In genomic region chr19:10013348-10013747, GRCm38 (mm10) we compare ENCODE assay signal across 9 mouse cellular contexts. TPM values are rescaled to one million over a fixed set of nuclear protein-coding genes. Genes with fewer than 3 reads are reported as not detected.
DNase-seq lines count a peak whose midpoint lies in the region; ATAC-seq and TF ChIP-seq lines count a peak whose summit lies in the region.
"Had no signal": no experiment of that assay in that cellular context is flagged by ENCODE, and none has a peak within 500 bp of the region (broad histone marks: within the 10 kb centered on the region; RNA-seq: fewer than 3 reads in every experiment).

No protein-coding gene starts in this region.

- H3K4me1 ChIP-seq in kidney, embryonic 15.5 days = peaks cover 41% of the 10 kb centered on the region
- no peaks in the 10 kb centered on the region; the same call in 1 of the 2 replicates for H3K4me1 ChIP-seq in bone marrow, adult 2 months (ENCODE audit: control insufficient read depth, insufficient read depth, low read length)
- peaks cover 33% of the 10 kb centered on the region for H3K4me1 ChIP-seq in heart, embryonic 15.5 days (replicated peaks)
- 0 out of 2 replicates have a peak, but pooled peaks cover 3% of the 10 kb centered on the region for H3K4me1 ChIP-seq in neural tube, embryonic 11.5 days (ENCODE audit: control insufficient read depth, insufficient read depth, low read length)

- H3K9me3 ChIP-seq in kidney, embryonic 15.5 days (replicated peaks) = no peaks in the 10 kb centered on the region
- no peaks in the 10 kb centered on the region for H3K9me3 ChIP-seq in heart, embryonic 15.5 days (replicated peaks)
- no peaks in the 10 kb centered on the region for H3K9me3 ChIP-seq in neural tube, embryonic 11.5 days (ENCODE audit: control insufficient read depth, low read length)

- no peak overlapping the region for H3K4me3 ChIP-seq in kidney, embryonic 15.5 days (replicated peaks)
- no peak overlapping the region for H3K4me3 ChIP-seq in bone marrow, adult 2 months (replicated peaks; ENCODE audit: control insufficient read depth, low read depth, low read length)
- H3K4me3 ChIP-seq in heart, embryonic 15.5 days = no peak overlapping the region
- H3K4me3 ChIP-seq in neural tube, embryonic 11.5 days (ENCODE audit: low read depth, low read length) = no peak overlapping the region
- H3K4me3 ChIP-seq in layer of hippocampus, adult 2 months = no peak overlapping the region

- no peak for DNase-seq in kidney, postnatal 36 days
- no peak for DNase-seq in neural tube, embryonic 11.5 days (ENCODE audit: low spot score)
- DNase-seq in adrenal gland, adult 18-20 months (ENCODE audit: low spot score in 2 of 2) = no peak
- DNase-seq in layer of hippocampus, adult 2 months (ENCODE audit: low spot score in 2 of 2) = no peak
- DNase-seq in cerebellum, adult 9-10 months = no peak
- DNase-seq: right cerebral cortex, adult 18-20 months had no signal

- H3K9ac ChIP-seq in kidney, embryonic 15.5 days = no peak overlapping the region
- H3K9ac ChIP-seq in heart, embryonic 15.5 days = no peak overlapping the region
- no peak overlapping the region for H3K9ac ChIP-seq in neural tube, embryonic 11.5 days (ENCODE audit: low read length)

- WGBS in kidney, embryonic 15.5 days = 21% methylated on average over 3 of the region's 3 CpGs
- WGBS in bone marrow, adult 2 months = 62% methylated on average over 3 of the region's 3 CpGs
- WGBS in heart, embryonic 15.5 days = 15% methylated on average over 3 of the region's 3 CpGs
- WGBS in neural tube, embryonic 11.5 days = 58% methylated on average over 3 of the region's 3 CpGs

- H3K4me2 ChIP-seq in kidney, embryonic 15.5 days = peak overlapping the region; percentile 22; the same call in 1 of the 2 replicates
- 0 out of 2 replicates have a peak overlapping the region, but pooled peaks have one; percentile 1 for H3K4me2 ChIP-seq in heart, embryonic 15.5 days
- no peak overlapping the region for H3K4me2 ChIP-seq in neural tube, embryonic 11.5 days (ENCODE audit: low read depth)

- no peak for ATAC-seq in kidney, embryonic 15.5 days (replicated peaks; ENCODE audit: low FRiP score)
- ATAC-seq in heart, embryonic 15.5 days (replicated peaks; ENCODE audit: insufficient number of reproducible peaks, insufficient read depth, low FRiP score, low read depth) = no peak
- ATAC-seq in neural tube, embryonic 11.5 days (ENCODE audit: insufficient read depth, low FRiP score, low TSS enrichment) = no peak

- H3K27me3 ChIP-seq in kidney, embryonic 15.5 days = no peaks in the 10 kb centered on the region
- H3K27me3 ChIP-seq in heart, embryonic 15.5 days = no peaks in the 10 kb centered on the region
- no peaks in the 10 kb centered on the region for H3K27me3 ChIP-seq in neural tube, embryonic 11.5 days (ENCODE audit: control insufficient read depth, insufficient read depth, low read length)

- no peaks in the 10 kb centered on the region for H3K36me3 ChIP-seq in kidney, embryonic 15.5 days
- H3K36me3 ChIP-seq in heart, embryonic 15.5 days = no peaks in the 10 kb centered on the region
- H3K36me3 ChIP-seq in neural tube, embryonic 11.5 days (ENCODE audit: control insufficient read depth, insufficient read depth, low read length) = no peaks in the 10 kb centered on the region

- no peak for TF ChIP-seq POLR2A in bone marrow, adult 2 months (IDR thresholded peaks at IDR 0.05; ENCODE audit: borderline replicate concordance, control insufficient read depth, low read depth, low read length)

- H3K27ac ChIP-seq in kidney, embryonic 15.5 days = peak overlapping the region; percentile 93
- H3K27ac ChIP-seq in bone marrow, adult 2 months (ENCODE audit: control insufficient read depth, insufficient read depth, low read depth, low read length, poor library complexity) = peak overlapping the region; percentile 69
- peak overlapping the region; percentile 88 for H3K27ac ChIP-seq in heart, embryonic 15.5 days
- peak overlapping the region; percentile 77 for H3K27ac ChIP-seq in neural tube, embryonic 11.5 days (ENCODE audit: low read depth, low read length)
- H3K27ac ChIP-seq in layer of hippocampus, adult 2 months = no peak overlapping the region

- TF ChIP-seq CTCF in bone marrow, adult 2 months (IDR thresholded peaks at IDR 0.05; ENCODE audit: control insufficient read depth, insufficient read depth, low read length) = no peak
- TF ChIP-seq CTCF in layer of hippocampus, adult 2 months (conservative IDR thresholded peaks at IDR 0.05) = no peak

RNA-seq across cellular contexts. Expression of gene Rab3il1, which starts 11.9 kb away (rescaled TPM):
- polyA plus RNA-seq in kidney, embryonic 15.5 days (2015; fragmentation: Nextera tagmentation; extraction: Ambion mirVana) = 28.0 and 34.3 TPM in 2 replicates
- polyA plus RNA-seq in bone marrow, adult 2 months (2011; ENCODE audit: insufficient read depth, insufficient read length, low replicate concordance, missing spikeins) = 89.7 and 115 TPM in 2 replicates
- 21.8 and 30.0 TPM in 2 replicates for polyA plus RNA-seq in heart, embryonic 15.5 days (2015; fragmentation: Nextera tagmentation; extraction: Ambion mirVana)
- polyA plus RNA-seq in neural tube, embryonic 11.5 days (2014; fragmentation: Nextera tagmentation; extraction: Ambion mirVana) = 42.6 and 43.0 TPM in 2 replicates
- total RNA-seq in adrenal gland, adult 18-20 months (2021) = 1 to 10 TPM; 3.6 to 5.9 TPM
- 10 to 100 TPM in 1 of 2 experiments, 1 to 10 TPM in 1; 9.7 to 10.4 TPM for total RNA-seq in layer of hippocampus, adult 2 months (2021)

RNA-seq across cellular contexts. Expression of gene Best1, which starts 11.9 kb away (rescaled TPM):
- polyA plus RNA-seq in kidney, embryonic 15.5 days (2015; fragmentation: Nextera tagmentation; extraction: Ambion mirVana) = 1.4 and 1.7 TPM in 2 replicates
- polyA plus RNA-seq in bone marrow, adult 2 months (2011; ENCODE audit: insufficient read depth, insufficient read length, low replicate concordance, missing spikeins) = not detected in 2 replicates
- 0.19 and 0.25 TPM in 2 replicates for polyA plus RNA-seq in heart, embryonic 15.5 days (2015; fragmentation: Nextera tagmentation; extraction: Ambion mirVana)
- 1.0 and 1.5 TPM in 2 replicates for polyA plus RNA-seq in neural tube, embryonic 11.5 days (2014; fragmentation: Nextera tagmentation; extraction: Ambion mirVana)
- under 1 TPM; 0.22 to 0.30 TPM for total RNA-seq in adrenal gland, adult 18-20 months (2021)
- total RNA-seq in layer of hippocampus, adult 2 months (2021) = 1 to 10 TPM; 1.2 to 1.5 TPM

RNA-seq across cellular contexts. Expression of gene Fads3, which starts 28.0 kb away (rescaled TPM):
- 21.5 and 22.3 TPM in 2 replicates for polyA plus RNA-seq in kidney, embryonic 15.5 days (2015; fragmentation: Nextera tagmentation; extraction: Ambion mirVana)
- 6.6 and 12.5 TPM in 2 replicates for polyA plus RNA-seq in bone marrow, adult 2 months (2011; ENCODE audit: insufficient read depth, insufficient read length, low replicate concordance, missing spikeins)
- 39.4 and 43.9 TPM in 2 replicates for polyA plus RNA-seq in heart, embryonic 15.5 days (2015; fragmentation: Nextera tagmentation; extraction: Ambion mirVana)
- 6.1 and 6.2 TPM in 2 replicates for polyA plus RNA-seq in neural tube, embryonic 11.5 days (2014; fragmentation: Nextera tagmentation; extraction: Ambion mirVana)
- total RNA-seq in adrenal gland, adult 18-20 months (2021) = 10 to 100 TPM; 10.3 to 54.2 TPM
- 10 to 100 TPM; 25.0 to 25.6 TPM for total RNA-seq in layer of hippocampus, adult 2 months (2021)

RNA-seq across cellular contexts. Expression of gene Fth1, which starts 33.0 kb away (rescaled TPM):
- polyA plus RNA-seq in kidney, embryonic 15.5 days (2015; fragmentation: Nextera tagmentation; extraction: Ambion mirVana) = 1,594 and 1,598 TPM in 2 replicates
- polyA plus RNA-seq in bone marrow, adult 2 months (2011; ENCODE audit: insufficient read depth, insufficient read length, low replicate concordance, missing spikeins) = 1,509 and 1,706 TPM in 2 replicates
- polyA plus RNA-seq in heart, embryonic 15.5 days (2015; fragmentation: Nextera tagmentation; extraction: Ambion mirVana) = 1,879 and 1,985 TPM in 2 replicates
- 1,187 and 1,207 TPM in 2 replicates for polyA plus RNA-seq in neural tube, embryonic 11.5 days (2014; fragmentation: Nextera tagmentation; extraction: Ambion mirVana)
- total RNA-seq in adrenal gland, adult 18-20 months (2021) = 1,000 to 10,000 TPM; 3,118 to 4,182 TPM
- 1,000 to 10,000 TPM; 3,170 to 3,409 TPM for total RNA-seq in layer of hippocampus, adult 2 months (2021)
